Mouse (Mus musculus): Measurements from ENCODE around the gene Sept14. TPM values are rescaled to one million over a fixed set of nuclear protein-coding genes. Genes with fewer than 3 reads are reported as not detected.
A peak's percentile ranks its signal among the peaks of the same experiment; 100 is the strongest.

Sept14 gene
- polyA plus RNA-seq, 1 experiment from 2014 or later, result not detected

DNA sequence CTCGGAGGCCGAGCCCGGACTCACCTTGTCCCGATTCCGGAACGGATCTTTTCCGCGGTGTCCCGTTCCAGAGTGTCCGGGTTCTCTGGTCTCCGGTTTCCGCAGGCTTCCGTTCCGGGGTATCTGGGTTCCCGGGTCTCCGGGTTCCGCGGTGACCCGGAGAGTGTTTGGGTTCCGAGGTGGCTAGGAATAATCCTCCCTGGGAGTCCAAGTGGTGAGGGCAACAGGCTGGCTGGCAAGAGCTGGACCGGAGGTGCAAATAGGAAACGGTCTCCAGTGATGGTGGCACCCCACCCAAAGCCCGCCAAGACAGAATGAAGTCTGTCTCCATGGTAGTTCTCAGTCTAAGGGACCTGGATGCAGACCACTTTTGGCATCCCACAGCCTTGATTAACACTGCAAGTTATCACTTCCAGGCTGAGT is 38.3 kb downstream of the Sept14 start, which contains the start of gene Zfp11:
Gene Zfp11, minus strand, starts transcription at position 64 of the 423 bp plus-strand sequence.
- WGBS (ENCODE audit: insufficient replicate concordance), result 1% methylated on average over 23 of the region's 23 CpGs
- Histone ChIP-seq H3K9ac (peak within 1 kb of the TSS; percentile 65), H3K27ac (replicated peaks) (0 out of 2 replicates have a peak within 1 kb of the TSS, but pooled peaks have one; percentile 21), H3K4me1 (replicated peaks) (peaks cover 11% of the 10 kb centered on the region; the same call in 1 of the 2 replicates), H3K4me2 (peak within 1 kb of the TSS; percentile 79), H3K4me3 (replicated peaks) (peak within 1 kb of the TSS; percentile 73), H3K27me3 (no peaks in the 10 kb centered on the region), H3K9me3 (replicated peaks) (no peaks in the 10 kb centered on the region), H3K36me3 (replicated peaks) (no peaks in the 10 kb centered on the region)
- peak; percentile 77 for ATAC-seq (ENCODE audit: insufficient read depth)

DNA sequence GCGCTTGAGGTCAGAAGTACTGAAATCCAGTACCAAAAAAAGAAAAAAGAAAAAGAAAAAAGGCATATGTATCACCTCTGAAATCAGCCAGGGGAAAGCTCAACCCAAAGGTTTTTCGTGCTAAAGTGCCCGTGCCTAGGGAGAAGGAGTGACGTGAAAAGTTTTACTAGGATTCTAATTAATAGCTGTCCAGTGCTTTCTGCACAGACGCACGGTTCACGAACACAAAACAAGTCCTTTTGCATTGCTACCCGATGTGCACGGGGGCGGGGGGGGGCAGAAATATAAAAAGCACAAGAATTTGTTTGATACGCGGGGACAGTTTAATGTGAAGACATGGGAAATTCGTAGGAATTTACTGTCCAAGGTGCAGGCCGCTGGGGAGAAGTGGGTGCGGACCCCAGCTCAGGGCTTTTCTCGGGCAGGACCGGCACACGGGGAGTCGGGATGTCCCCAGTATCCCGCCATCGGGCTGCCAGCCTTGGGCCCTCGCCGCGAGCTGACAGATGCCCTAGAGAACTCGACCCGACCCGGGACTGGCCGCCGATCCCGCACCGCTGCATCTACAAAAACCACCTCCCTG is 38.8 kb downstream of the Sept14 start:
- no peaks in the 10 kb centered on the region for H3K27me3 ChIP-seq
- H3K4me1 ChIP-seq (replicated peaks), result peaks cover 11% of the 10 kb centered on the region; the same call in 1 of the 2 replicates
- H3K36me3 ChIP-seq (replicated peaks), result no peaks in the 10 kb centered on the region
- H3K27ac ChIP-seq (replicated peaks), result 0 out of 2 replicates have a peak overlapping the region, but pooled peaks have one; percentile 21
- ATAC-seq (ENCODE audit: insufficient read depth), result no peak
- peak overlapping the region; percentile 65 for H3K9ac ChIP-seq
- H3K4me2 ChIP-seq, result peak overlapping the region; percentile 79
- peak overlapping the region; percentile 73 for H3K4me3 ChIP-seq (replicated peaks)
- WGBS (ENCODE audit: insufficient replicate concordance), result under 1% methylated on average over 31 of the region's 31 CpGs
- H3K9me3 ChIP-seq (replicated peaks), result no peaks in the 10 kb centered on the region

DNA sequence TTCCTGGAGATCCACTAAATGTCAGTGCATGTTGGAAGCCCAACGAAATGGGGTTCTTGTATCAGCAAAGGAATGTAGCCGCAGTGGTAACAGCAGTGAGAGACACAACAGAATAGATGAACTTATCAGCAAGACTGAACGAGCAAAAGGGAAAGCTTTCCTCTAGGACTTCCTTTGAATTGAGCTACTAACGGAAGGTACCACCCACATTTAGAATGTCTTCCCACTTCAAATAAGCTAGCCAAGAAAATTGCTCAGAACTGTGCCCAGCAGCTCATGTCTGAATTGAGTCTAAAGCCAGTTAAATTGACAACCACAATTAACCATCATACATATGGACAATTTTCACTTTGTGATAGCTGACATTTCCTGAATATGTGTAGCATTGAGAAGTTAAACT is 40.5 kb downstream of the Sept14 start:
- no peaks in the 10 kb centered on the region for H3K9me3 ChIP-seq (replicated peaks)
- ATAC-seq (ENCODE audit: insufficient read depth), result no peak

DNA sequence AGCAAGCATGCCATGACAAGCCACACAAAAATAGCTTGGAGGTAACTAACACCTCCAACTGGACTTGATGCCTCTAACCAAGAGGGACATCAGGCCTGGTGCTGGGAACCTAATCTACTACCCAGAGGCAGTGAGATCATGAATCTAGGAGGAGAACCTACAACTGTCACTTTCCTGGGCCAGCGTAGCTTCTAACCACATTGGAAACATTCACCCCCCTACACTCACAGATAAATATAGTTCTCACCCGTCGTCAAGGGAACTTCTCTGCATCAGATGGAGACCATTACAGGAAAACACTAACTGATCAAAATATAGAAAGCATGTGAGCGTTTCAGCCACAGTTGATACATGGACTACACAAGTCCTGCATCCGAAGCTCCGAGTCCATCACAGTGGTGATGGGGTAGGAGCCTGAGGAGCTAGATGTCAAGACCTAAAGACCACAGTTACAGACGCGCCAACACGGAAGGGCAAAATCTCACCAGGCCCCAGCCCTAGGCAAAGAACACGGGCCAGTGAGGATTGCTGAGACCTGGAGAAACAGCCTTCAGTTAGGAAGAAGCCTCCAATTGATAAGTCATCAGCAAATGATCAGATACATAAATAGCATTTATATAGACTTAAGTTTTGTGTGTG is 41.9 kb downstream of the Sept14 start:
- H3K4me2 ChIP-seq, result no peak overlapping the region
- H3K4me3 ChIP-seq (replicated peaks), result no peak overlapping the region
- H3K4me1 ChIP-seq (replicated peaks), result peaks cover 11% of the 10 kb centered on the region; the same call in 1 of the 2 replicates
- H3K9me3 ChIP-seq (replicated peaks), result no peaks in the 10 kb centered on the region
- no peaks in the 10 kb centered on the region for H3K36me3 ChIP-seq (replicated peaks)
- WGBS (ENCODE audit: insufficient replicate concordance), result 63% methylated on average over 10 of the region's 10 CpGs
- no peak for ATAC-seq (ENCODE audit: insufficient read depth)
- no peaks in the 10 kb centered on the region for H3K27me3 ChIP-seq
- H3K27ac ChIP-seq (replicated peaks), result no peak overlapping the region
- no peak overlapping the region for H3K9ac ChIP-seq

More for the DNA sequence above, 40.5 kb downstream of the Sept14 start:
- H3K9ac ChIP-seq, result no peak overlapping the region
- no peaks in the 10 kb centered on the region for H3K27me3 ChIP-seq
- H3K27ac ChIP-seq (replicated peaks), result no peak overlapping the region
- H3K4me3 ChIP-seq (replicated peaks), result no peak overlapping the region
- no peaks in the 10 kb centered on the region for H3K36me3 ChIP-seq (replicated peaks)
- peaks cover 11% of the 10 kb centered on the region; the same call in 1 of the 2 replicates for H3K4me1 ChIP-seq (replicated peaks)
- H3K4me2 ChIP-seq, result no peak overlapping the region
- WGBS (ENCODE audit: insufficient replicate concordance), result 69% methylated on average over 4 of the region's 4 CpGs

DNA sequence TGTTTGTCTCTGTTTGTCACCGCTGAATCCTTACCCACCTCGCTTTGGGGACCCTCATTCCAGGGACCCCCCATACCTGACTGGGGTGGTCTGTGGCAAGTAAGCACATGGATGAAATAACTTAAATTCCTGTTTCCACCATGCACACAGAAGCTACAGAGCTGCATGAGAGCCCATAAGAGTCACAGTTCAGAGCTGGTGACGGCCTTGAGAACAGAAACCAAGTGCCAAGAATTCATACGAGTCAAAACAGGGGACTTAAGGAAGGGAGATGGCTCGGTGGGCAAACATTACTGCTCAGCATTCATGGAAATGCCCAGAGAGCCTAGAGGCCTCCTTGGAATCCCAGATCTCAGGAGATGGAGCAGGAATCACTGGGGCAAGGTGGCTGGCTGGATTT is 44.2 kb downstream of the Sept14 start:
- WGBS (ENCODE audit: insufficient replicate concordance), result 67% methylated on average over 5 of the region's 5 CpGs
- H3K4me2 ChIP-seq, result no peak overlapping the region
- no peaks in the 10 kb centered on the region for H3K27me3 ChIP-seq
- H3K9me3 ChIP-seq (replicated peaks), result no peaks in the 10 kb centered on the region
- no peak overlapping the region for H3K9ac ChIP-seq
- ATAC-seq (ENCODE audit: insufficient read depth), result no peak
- H3K4me1 ChIP-seq (replicated peaks), result peaks cover 4% of the 10 kb centered on the region; the same call in 1 of the 2 replicates
- H3K36me3 ChIP-seq (replicated peaks), result 0 out of 2 replicates have a peak, but pooled peaks cover 5% of the 10 kb centered on the region
- H3K27ac ChIP-seq (replicated peaks), result no peak overlapping the region
- no peak overlapping the region for H3K4me3 ChIP-seq (replicated peaks)

DNA sequence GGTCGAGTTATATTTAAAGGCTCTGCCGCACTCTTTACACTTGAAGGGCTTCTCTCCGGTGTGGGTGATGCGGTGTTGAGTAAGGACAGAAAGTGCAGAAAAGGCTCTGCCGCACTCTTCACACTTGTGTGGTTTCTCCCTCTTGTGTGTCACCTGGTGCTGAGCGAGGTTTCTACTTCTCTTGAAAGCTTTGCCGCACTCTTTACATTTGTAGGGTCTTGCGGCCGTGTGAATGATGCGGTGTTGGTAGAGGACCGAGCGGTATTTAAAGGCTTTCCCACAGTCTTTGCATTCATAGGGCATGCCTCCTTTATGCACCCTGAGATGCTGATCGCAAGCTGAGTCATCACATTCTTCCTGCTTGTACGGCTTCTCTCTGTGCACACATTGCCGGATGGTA is 50.4 kb downstream of the Sept14 start:
- Histone ChIP-seq H3K27ac (replicated peaks) (no peak overlapping the region), H3K4me3 (replicated peaks) (no peak overlapping the region), H3K4me1 (replicated peaks) (no peaks in the 10 kb centered on the region), H3K9me3 (replicated peaks) (no peaks in the 10 kb centered on the region), H3K9ac (no peak overlapping the region), H3K4me2 (no peak overlapping the region), H3K27me3 (no peaks in the 10 kb centered on the region), H3K36me3 (replicated peaks) (peaks cover 22% of the 10 kb centered on the region)
- WGBS (ENCODE audit: insufficient replicate concordance), result 86% methylated on average over 15 of the region's 15 CpGs
- ATAC-seq (ENCODE audit: insufficient read depth), result no peak

DNA sequence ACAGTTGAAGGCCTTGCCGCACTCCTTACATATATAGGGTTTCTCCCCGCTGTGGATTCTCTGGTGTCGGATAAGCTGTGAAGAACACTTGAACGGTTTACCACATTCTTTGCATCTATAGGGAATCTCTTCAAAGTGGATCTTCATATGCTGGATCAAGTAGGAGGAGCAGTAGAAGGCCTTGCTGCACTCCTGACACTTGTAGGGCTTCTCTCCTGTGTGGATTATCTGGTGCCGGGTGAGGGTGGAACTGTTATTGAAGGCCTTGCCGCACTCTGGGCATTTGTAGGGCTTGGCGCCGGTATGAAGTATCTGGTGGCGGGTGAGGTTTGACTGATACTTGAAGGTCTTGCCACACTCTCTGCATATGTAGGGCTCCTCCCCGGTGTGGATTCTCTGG is 51.3 kb downstream of the Sept14 start:
- Histone ChIP-seq H3K4me3 (replicated peaks) (no peak overlapping the region), H3K4me2 (no peak overlapping the region), H3K9me3 (replicated peaks) (no peaks in the 10 kb centered on the region), H3K27ac (replicated peaks) (no peak overlapping the region), H3K4me1 (replicated peaks) (no peaks in the 10 kb centered on the region), H3K36me3 (replicated peaks) (peaks cover 22% of the 10 kb centered on the region), H3K27me3 (no peaks in the 10 kb centered on the region), H3K9ac (no peak overlapping the region)
- no peak for ATAC-seq (ENCODE audit: insufficient read depth)
- 84% methylated on average over 10 of the region's 10 CpGs for WGBS (ENCODE audit: insufficient replicate concordance)

DNA sequence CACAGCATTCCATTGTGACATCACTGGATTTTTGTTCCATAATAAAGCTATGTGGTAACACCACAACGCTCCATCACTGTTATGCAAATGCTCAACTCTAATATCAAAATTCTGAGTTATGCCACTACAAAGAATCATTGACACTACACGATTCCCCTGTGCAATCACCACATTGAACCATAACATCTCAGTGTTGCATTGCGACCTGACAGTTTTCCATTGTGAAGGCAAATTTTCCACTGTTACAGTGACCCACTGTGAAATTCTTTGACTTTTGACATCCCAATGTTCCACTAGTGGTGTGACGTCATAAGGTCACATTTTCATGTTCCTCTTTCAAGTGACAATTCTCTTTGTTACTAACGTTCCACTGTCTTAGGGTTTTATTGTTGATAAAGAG is 57.5 kb downstream of the Sept14 start:
- WGBS (ENCODE audit: insufficient replicate concordance), result 67% methylated on average over 5 of the region's 5 CpGs
- Histone ChIP-seq H3K9me3 (replicated peaks) (no peaks in the 10 kb centered on the region), H3K27me3 (no peaks in the 10 kb centered on the region), H3K4me1 (replicated peaks) (no peaks in the 10 kb centered on the region), H3K27ac (replicated peaks) (no peak overlapping the region), H3K9ac (no peak overlapping the region), H3K36me3 (replicated peaks) (no peaks in the 10 kb centered on the region), H3K4me3 (replicated peaks) (no peak overlapping the region), H3K4me2 (no peak overlapping the region)
- no peak for ATAC-seq (ENCODE audit: insufficient read depth)

Other genes with a start within 250 kb of the Sept14 start
- 14.7 and 16.9 TPM in 2 replicates for gene Sfswap, start 207.3 kb downstream of the Sept14 start, polyA plus RNA-seq (2015; fragmentation: Nextera tagmentation; extraction: Ambion mirVana)
- gene Mmp17, start 124.3 kb downstream of the Sept14 start, polyA plus RNA-seq (2015; fragmentation: Nextera tagmentation; extraction: Ambion mirVana), result 0.21 and 0.25 TPM in 2 replicates
- 0.60 and 0.79 TPM in 2 replicates for gene Zfp11, start 38.4 kb downstream of the Sept14 start, polyA plus RNA-seq (2015; fragmentation: Nextera tagmentation; extraction: Ambion mirVana)
- gene Mrps17, start 7.0 kb upstream of the Sept14 start, polyA plus RNA-seq (2015; fragmentation: Nextera tagmentation; extraction: Ambion mirVana), result 91.3 and 95.5 TPM in 2 replicates
- 20.2 and 23.1 TPM in 2 replicates for gene Nipsnap2, start 16.6 kb upstream of the Sept14 start, polyA plus RNA-seq (2015; fragmentation: Nextera tagmentation; extraction: Ambion mirVana)
- 84.1 and 86.5 TPM in 2 replicates for gene Psph, start 78.9 kb upstream of the Sept14 start, polyA plus RNA-seq (2015; fragmentation: Nextera tagmentation; extraction: Ambion mirVana)
- gene Sumf2, start 138.5 kb upstream of the Sept14 start, polyA plus RNA-seq (2015; fragmentation: Nextera tagmentation; extraction: Ambion mirVana), result 17.6 and 18.5 TPM in 2 replicates
- gene Chchd2, start 179.0 kb upstream of the Sept14 start, polyA plus RNA-seq (2015; fragmentation: Nextera tagmentation; extraction: Ambion mirVana), result 519 and 524 TPM in 2 replicates
- gene Zbed5, start 187.2 kb upstream of the Sept14 start, polyA plus RNA-seq (2015; fragmentation: Nextera tagmentation; extraction: Ambion mirVana), result 0.62 and 0.69 TPM in 2 replicates
- 0.10 and 0.20 TPM in 2 replicates for gene Phkg1, start 190.0 kb upstream of the Sept14 start, polyA plus RNA-seq (2015; fragmentation: Nextera tagmentation; extraction: Ambion mirVana)
- 0.29 and 0.67 TPM in 2 replicates for gene Nupr1l, start 200.0 kb upstream of the Sept14 start, polyA plus RNA-seq (2015; fragmentation: Nextera tagmentation; extraction: Ambion mirVana)
- 18.4 and 21.7 TPM in 2 replicates for gene Vkorc1l1, start 233.5 kb upstream of the Sept14 start, polyA plus RNA-seq (2015; fragmentation: Nextera tagmentation; extraction: Ambion mirVana)

Measured in liver, embryonic 15.5 days (tissue).